Comparison of ENCODE assay signal across 8 mouse cellular contexts in genomic region chr8:109868680-109869361, GRCm38 (mm10). TPM values are rescaled to one million over a fixed set of nuclear protein-coding genes. Genes with fewer than 3 reads are reported as not detected.
DNase-seq lines count a peak whose midpoint lies in the region; ATAC-seq lines count a peak whose summit lies in the region.

No protein-coding gene starts in this region.

- H3K27ac ChIP-seq in kidney, embryonic 15.5 days = peak overlapping the region; percentile 95
- H3K27ac ChIP-seq in liver, embryonic 12.5 days = peak overlapping the region; percentile 91

- peak overlapping the region; percentile 93 for H3K4me2 ChIP-seq in kidney, embryonic 15.5 days
- peak overlapping the region; percentile 92 for H3K4me2 ChIP-seq in liver, embryonic 12.5 days

- WGBS in kidney, embryonic 15.5 days = under 1% methylated on average over 71 of the region's 78 CpGs
- under 1% methylated on average over 75 of the region's 78 CpGs for WGBS in liver, embryonic 12.5 days (ENCODE audit: insufficient replicate concordance)

- peaks cover 8% of the 10 kb centered on the region; the same call in 1 of the 2 replicates for H3K36me3 ChIP-seq in kidney, embryonic 15.5 days
- H3K36me3 ChIP-seq in liver, embryonic 12.5 days = peaks cover 19% of the 10 kb centered on the region

- no peaks in the 10 kb centered on the region for H3K9me3 ChIP-seq in kidney, embryonic 15.5 days (replicated peaks)
- H3K9me3 ChIP-seq in liver, embryonic 12.5 days (replicated peaks) = no peaks in the 10 kb centered on the region

- peak overlapping the region; percentile 90 for H3K9ac ChIP-seq in kidney, embryonic 15.5 days
- peak overlapping the region; percentile 97 for H3K9ac ChIP-seq in liver, embryonic 12.5 days

- H3K27me3 ChIP-seq in kidney, embryonic 15.5 days = no peaks in the 10 kb centered on the region
- H3K27me3 ChIP-seq in liver, embryonic 12.5 days (replicated peaks) = no peaks in the 10 kb centered on the region

- peak; percentile 83 for ATAC-seq in kidney, embryonic 15.5 days (replicated peaks; ENCODE audit: low FRiP score)
- ATAC-seq in liver, embryonic 12.5 days = peak; percentile 65

- peak overlapping the region; percentile 92 for H3K4me3 ChIP-seq in kidney, embryonic 15.5 days (replicated peaks)
- H3K4me3 ChIP-seq in liver, embryonic 12.5 days = peak overlapping the region; percentile 92

- H3K4me1 ChIP-seq in kidney, embryonic 15.5 days = peaks cover 18% of the 10 kb centered on the region; the same call in 1 of the 2 replicates
- peaks cover 74% of the 10 kb centered on the region for H3K4me1 ChIP-seq in liver, embryonic 12.5 days

- peak; percentile 38 to 40 for DNase-seq in urinary bladder, postnatal 36 days (ENCODE audit: low spot score in 2 of 2)
- no peak for DNase-seq in urinary bladder, adult 2 months (ENCODE audit: low spot score)
- peak; percentile 82 to 83 for DNase-seq in cerebellum, postnatal 25 days
- peak; percentile 30 to 46 for DNase-seq in frontal cortex, postnatal 14 days (ENCODE audit: low spot score in 2 of 2)
- peak; percentile 16 to 24 for DNase-seq in natural killer cell, adult 2 months (ENCODE audit: low spot score in 2 of 2)
- DNase-seq in thymus, postnatal 0 days (ENCODE audit: low spot score) = peak; percentile 15

RNA-seq across cellular contexts. Expression of gene Phlpp2, which starts 0.5 kb away (rescaled TPM):
- 5.7 and 6.4 TPM in 2 replicates for polyA plus RNA-seq in urinary bladder, adult 2 months (2012; rRNA removed)
- 2.4 and 3.5 TPM in 2 replicates for polyA plus RNA-seq in kidney, embryonic 15.5 days (2015; fragmentation: Nextera tagmentation; extraction: Ambion mirVana)
- polyA plus RNA-seq in liver, embryonic 12.5 days (2016; fragmentation: Nextera tagmentation; extraction: Ambion mirVana) = 3.0 and 3.3 TPM in 2 replicates
- 0.68 and 0.72 TPM in 2 replicates for polyA plus RNA-seq in thymus, postnatal 0 days (2015; fragmentation: Nextera tagmentation; extraction: Ambion mirVana)
